Mouse (Mus musculus) CH12F3 (cell line): ENCODE data around the gene Fggy.

Experiments
- in situ Hi-C: fragments of 300-500 bp; cut with MboI; formaldehyde crosslinking; loops from 2 replicates; pipeline ENCODE4 v1.14.3; 2020; ENCODE audit warnings: low sequenced_read_pairs

Gene Fggy

GRCm38 (mm10) chr4:95716137-95716536 lies 158.8 kb downstream of the Fggy start:
- in situ Hi-C loops = no loop called here

DNA sequence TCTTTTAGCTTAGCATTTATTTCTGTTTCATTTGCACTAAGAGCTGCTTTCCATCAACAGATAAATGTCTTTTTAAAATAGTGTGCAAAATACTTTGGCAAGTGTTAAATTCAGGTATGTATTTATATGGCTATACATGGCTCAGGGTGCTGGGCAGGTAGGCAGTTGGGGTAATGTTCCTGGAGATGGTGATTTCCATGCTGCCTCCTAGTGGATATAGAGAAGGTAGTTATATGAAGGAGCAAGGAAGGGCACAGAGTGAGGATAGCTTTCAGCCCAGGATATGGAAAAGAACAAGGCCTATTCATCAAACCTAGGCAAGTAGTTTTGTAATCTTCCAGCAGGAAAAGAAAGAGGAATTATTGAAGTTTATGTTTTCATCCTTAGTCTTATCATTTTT lies 166.3 kb downstream of the Fggy start:
- in situ Hi-C loops = no loop called here

DNA sequence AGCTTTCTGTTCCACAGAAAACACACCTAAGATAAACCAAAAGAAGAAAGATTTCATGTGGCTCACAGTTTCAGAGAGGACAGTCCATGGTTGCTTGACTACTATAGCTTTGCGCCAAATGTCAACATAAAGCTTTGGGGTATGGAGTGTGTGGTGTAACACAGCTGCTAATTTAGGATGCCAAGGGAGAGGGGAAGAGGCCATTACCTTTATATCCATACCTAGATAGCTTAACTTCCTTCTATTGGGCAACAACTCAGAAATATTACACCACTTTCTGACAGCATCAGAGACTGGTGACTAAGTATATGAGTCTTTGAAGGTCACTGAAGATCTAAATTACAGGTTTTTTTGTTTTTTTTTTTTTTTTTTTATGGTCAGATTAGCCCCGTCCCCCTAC lies 169.1 kb downstream of the Fggy start:
- in situ Hi-C loops = no loop called here

DNA sequence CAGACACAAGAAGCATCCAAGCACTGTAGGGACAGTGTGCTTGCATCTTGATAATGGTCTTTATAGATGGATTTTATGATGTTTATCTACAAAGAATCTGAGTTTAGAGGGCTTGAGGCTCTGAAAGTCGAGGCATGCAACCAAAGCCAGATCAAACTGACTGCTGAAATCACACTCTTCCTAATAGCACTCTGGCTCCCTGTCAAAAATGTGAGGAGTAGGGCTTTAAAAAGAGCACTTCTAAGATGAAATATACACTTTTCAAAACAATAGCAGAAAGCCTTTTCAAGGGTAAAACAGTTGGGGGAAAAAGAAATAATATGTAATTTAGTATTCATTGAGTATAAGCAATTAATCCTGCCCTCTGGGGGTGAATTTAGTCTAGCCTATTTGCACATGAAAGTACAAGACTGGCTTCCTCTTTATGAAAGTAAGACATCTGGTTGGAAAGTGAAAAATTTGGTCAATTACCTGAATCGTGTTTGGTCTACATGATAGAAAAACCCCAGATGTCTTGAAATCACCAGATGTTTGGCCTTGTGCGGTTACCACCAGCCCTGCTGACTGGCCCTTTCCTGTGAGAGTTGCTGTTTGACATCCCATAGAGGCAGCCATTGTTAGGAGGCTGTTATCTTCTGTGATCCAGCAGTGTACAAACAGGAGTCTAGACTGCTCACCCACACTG lies 172.0 kb downstream of the Fggy start:
- in situ Hi-C loops = no loop called here

- in situ Hi-C loops = no loop called here
Measured at GRCm38 (mm10) chr4:95731110-95731509, 173.8 kb downstream of the Fggy start.

GRCm38 (mm10) chr4:95733397-95734249 lies 176.3 kb downstream of the Fggy start:
- in situ Hi-C loops = no loop called here

DNA sequence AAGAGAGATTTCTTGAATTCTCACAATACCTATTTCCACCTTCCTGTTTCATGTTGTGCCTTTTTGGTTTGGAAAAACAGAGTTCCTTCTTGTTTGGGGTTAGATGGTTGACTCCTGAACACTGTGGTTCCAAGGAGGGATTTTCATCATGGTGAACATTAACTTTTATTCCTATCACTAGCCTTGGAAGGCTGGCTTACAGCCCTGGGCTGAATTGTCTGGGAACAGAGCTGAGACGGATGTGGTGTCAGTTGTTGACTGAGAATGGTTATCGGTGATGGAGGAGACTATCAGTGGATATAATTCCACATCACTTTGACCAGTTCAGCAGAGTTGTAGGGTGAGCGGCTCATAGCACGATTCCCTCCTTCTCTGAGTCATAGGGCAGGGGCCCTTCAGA lies 178.7 kb downstream of the Fggy start:
- in situ Hi-C loops = no loop called here

- in situ Hi-C loops = no loop called here
Measured at GRCm38 (mm10) chr4:95736674-95737073, 179.4 kb downstream of the Fggy start.

DNA sequence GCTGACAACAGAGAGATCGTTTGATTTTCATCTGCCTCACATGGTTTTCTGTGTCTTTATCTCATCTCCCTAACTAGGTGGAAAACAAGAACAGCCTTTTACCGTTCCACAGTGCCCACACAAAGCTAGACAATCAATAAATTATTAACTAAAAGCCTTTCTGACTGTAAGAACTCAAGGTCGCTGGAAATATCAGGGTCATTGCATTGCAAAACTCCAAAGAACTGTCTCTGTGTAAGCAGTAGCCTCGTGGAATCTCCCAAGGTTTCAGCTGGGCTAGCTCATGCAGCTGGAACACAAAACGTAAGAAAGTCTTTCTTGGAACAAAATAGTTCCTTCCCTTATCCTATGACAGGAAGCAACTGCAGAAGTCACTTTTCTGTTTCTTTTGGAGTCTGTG lies 180.9 kb downstream of the Fggy start:
- in situ Hi-C loops = no loop called here

- in situ Hi-C loops = no loop called here
Measured at GRCm38 (mm10) chr4:95738725-95739124, 181.4 kb downstream of the Fggy start.

DNA sequence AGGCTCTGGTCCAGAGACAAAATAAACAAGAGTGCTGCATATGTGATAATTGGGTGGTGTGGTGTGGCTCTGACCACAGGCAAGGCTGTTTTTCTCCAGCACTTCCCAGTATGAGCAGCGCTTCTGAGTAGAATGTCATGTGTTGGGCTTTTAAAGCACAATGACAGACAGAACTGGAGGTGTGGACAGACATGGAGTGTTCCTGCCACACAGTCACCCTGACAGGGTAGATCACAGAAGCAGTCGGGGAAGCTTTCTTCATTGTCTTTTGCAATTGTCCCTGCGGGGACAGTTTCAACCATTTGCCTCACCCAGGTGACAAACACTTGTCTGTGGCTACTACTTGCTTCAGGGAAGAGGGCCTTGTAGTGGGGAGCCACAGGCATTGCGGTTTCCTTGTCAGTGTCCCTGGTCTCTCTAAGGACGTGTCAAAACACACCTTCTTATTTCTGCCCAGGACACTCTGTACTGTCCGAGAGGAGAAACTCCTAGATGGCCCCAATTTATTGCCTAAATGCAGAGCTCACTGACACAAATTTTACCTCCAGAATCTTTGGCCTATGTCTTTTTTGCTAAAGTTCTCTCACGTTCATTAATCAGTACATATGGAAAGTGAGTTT lies 183.9 kb downstream of the Fggy start:
- in situ Hi-C loops = no loop called here

DNA sequence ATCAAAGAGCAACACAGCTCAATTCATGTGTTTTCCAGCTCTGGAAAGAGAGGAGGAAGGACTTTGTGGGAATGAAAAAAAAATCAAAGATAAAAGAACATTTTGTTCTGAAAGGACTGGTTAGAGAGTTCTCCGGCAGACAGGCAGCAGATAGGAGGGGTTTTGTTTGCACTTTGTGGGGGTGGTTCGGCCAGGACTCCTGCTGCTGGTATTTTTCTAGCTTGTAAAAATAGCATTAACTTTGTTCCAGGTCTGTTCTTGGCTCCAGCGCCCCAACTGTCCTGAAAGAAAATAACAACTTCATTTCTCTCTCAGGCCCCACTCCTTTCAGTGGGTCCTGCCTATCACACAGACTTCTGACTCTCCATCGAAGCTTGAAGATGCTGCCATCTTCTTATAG lies 185.7 kb downstream of the Fggy start:
- in situ Hi-C loops = no loop called here

DNA sequence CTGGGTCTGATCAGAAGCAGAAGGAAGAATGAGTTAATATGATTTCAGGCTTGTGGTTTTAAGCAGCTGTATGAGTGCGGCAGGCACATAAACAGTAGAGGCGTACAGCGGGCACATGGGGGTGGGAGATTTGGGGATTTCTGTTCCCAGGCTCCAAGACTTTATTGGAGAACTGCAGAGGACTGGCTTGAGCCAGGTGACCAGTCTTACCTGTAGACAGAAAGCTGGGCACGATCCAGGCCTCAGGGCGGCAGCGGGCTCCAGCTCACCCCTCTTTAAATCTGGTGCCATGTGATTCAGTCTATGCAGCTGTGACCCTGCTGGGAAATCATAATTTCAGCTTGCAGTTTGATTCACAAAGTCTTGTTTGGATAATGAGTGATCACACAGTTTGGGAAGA lies 189.6 kb downstream of the Fggy start:
- in situ Hi-C loops = no loop called here

DNA sequence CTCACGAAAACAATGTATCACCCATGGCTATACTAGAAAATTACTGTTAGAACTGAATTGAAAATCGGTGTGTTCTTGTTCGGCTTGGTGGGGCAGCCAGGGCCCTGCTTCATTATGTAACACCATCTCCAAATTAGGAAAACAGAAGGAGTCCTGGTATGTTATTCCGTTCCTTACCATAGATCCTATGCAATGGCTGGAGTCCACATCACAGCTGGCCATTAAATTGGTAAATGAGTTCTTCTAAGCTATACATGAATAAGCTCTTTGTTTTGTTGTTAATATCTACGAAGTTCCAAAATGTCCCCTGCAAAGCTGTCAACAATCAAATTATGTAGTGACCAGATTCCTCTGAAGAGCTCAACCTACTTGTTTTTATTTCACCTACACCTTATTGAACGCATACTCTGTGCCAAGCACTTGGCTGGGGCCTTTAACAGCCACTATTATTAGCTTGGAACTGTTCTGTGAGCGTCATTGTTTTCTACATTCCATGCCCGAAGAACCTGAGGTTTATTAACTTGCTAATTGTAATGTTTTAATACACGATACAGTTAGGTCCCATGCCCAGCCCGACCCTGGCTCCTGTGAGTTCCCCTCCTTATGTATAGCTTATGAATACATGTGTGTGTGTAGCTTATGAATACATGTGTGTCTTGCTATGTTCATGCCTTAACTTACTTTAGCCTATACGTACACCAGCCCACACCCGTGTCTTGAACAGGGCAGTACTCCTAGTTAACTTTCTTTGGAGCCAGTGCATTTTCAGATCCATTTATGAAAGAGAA lies 190.3 kb downstream of the Fggy start:
- in situ Hi-C loops = no loop called here

DNA sequence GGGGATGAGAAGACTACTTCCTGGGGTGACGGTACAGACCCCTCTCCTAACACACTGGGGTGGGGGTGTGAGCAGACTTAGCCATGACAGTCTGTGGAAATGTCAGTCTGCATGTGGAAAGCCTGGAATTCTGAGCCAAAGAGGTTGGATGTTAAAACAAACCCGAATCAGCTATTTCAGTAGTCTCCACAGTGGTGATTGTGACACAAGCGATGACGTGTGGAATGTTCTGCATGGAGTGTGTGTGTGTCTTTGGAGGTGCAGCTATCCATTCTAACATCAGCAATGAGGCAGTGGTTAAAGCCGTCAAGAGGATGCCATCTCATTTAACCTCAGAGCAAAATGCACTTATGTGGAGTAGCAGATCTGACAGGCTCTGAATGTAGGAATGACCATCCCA lies 192.9 kb downstream of the Fggy start:
- in situ Hi-C loops = no loop called here

- in situ Hi-C loops = no loop called here
Measured at GRCm38 (mm10) chr4:95752538-95753188, 195.4 kb downstream of the Fggy start.

DNA sequence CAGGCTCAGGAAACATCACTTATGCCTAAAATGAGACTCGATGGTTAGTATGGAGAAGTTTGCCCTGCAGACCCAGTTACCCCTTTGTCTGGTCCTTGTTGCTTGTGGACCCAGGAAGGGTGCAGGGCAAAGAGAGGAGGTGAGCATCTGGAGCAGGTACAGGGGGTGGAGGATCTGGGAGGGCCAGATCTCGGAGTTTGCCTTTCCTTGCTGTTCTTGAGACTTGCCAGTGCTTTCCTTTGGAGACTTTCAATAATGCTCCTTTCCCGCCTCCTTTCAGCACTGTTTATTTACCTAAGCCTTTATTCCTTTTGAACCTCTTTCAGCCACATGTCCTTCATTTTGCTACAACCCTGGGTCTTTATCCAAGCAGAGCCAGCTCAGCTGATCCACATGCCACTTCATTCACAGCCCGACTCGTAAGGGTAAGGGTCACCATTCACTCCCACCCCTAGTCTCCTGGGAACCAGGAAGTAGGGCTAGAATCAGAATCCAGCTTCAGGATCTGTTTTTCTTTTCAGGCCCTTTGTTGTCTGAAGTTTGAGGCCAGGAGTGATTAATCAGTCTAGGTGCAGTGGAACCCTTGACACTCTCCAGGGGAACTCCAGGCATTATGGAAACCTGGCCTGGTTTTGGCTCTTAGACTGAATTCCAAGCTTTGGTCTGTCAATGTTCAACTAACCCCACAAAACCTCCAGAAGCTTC lies 201.9 kb downstream of the Fggy start:
- in situ Hi-C loops = no loop called here

- in situ Hi-C loops = no loop called here
Measured at GRCm38 (mm10) chr4:95765359-95765758, 208.1 kb downstream of the Fggy start.

DNA sequence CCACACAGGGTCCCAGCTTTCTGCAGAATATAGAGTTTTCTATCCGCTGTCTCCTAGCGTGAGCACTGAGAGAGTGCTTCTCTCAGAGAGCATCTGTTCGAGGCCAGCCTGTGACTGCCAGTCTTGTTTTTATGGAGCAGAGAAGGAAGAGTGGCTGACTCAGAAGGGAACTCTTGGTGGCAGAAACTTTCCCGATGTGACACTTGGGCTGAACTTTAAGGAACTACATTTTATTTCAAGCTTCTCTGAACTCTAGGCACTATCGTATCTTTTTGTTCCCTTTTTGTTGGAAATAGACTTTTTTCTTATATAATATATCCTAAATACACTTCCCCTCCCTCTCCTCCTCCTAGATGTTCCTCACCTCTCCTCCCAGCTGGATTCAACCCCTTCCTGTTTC lies 213.2 kb downstream of the Fggy start:
- in situ Hi-C loops = no loop called here

DNA sequence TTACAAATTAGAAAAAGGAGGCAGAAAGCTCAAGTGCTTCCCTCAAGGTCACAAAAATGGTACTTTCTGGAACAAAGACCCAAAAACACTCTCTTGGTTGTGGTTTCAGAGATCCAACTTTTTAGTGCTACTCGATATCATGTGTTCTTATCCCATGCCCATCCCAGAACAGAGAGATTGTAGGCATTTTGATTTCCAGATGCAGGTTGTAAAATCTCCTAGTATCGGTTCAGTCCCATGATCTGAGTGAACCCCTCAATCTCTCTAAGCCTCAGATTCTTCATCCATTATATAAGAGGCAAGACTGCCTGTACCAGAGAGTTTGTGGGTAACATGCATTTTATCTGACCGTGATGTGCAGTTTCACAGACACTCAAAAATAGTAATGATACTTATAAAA lies 214.2 kb downstream of the Fggy start:
- in situ Hi-C loops = no loop called here
